15 mouse cellular contexts compared by ENCODE assay signal in genomic region chr2:103743536-103743935, GRCm38 (mm10). TPM values are rescaled to one million over a fixed set of nuclear protein-coding genes. Genes with fewer than 3 reads are reported as not detected.
DNase-seq lines count a peak whose midpoint lies in the region; ATAC-seq and TF ChIP-seq lines count a peak whose summit lies in the region.
"Had no signal": no experiment of that assay in that cellular context is flagged by ENCODE, and none has a peak within 500 bp of the region (broad histone marks: within the 10 kb centered on the region; RNA-seq: fewer than 3 reads in every experiment).

No protein-coding gene starts in this region.

- 97% methylated on average over 2 of the region's 2 CpGs for WGBS in heart, embryonic 10.5 days
- 85% methylated on average over 2 of the region's 2 CpGs for WGBS in lung, adult 2 months
- 98% methylated on average over 2 of the region's 2 CpGs for WGBS in forebrain, embryonic 12.5 days

- peak; percentile 58 for DNase-seq in heart, adult 8-10 months (ENCODE audit: low spot score)
- DNase-seq in heart, embryonic 10.5 days (ENCODE audit: low spot score): no peak
- DNase-seq in lung, postnatal 10 days: peak; percentile 5
- no peak for DNase-seq in lung, adult 2 months
- peak; percentile 47 for DNase-seq in adrenal gland, postnatal 14 days
- DNase-seq: right cerebral cortex, postnatal 25 days had no signal

- peak; percentile 25 for ATAC-seq in inflammation-experienced regulatory T-cells, adult 6 months
- ATAC-seq in forebrain, embryonic 12.5 days (ENCODE audit: low FRiP score): no peak
- ATAC-seq: forebrain, embryonic 16.5 days had no signal

- no peak overlapping the region for H3K9ac ChIP-seq in forebrain, embryonic 12.5 days
- H3K9ac ChIP-seq: hindbrain, embryonic 12.5 days; lung, embryonic 15.5 days had no signal

- H3K4me3 ChIP-seq in heart, embryonic 10.5 days: no peak overlapping the region
- no peak overlapping the region for H3K4me3 ChIP-seq in lung, adult 2 months (replicated peaks; ENCODE audit: extremely low read depth, low read depth, low read length)
- no peak overlapping the region for H3K4me3 ChIP-seq in forebrain, embryonic 12.5 days (replicated peaks)
- H3K4me3 ChIP-seq: embryonic facial prominence, embryonic 10.5 days; erythroblast, embryonic 14.5 days; hindbrain, embryonic 12.5 days; lung, embryonic 15.5 days had no signal

- H3K36me3 ChIP-seq in heart, embryonic 10.5 days: peaks cover 64% of the 10 kb centered on the region
- peaks cover 53% of the 10 kb centered on the region for H3K36me3 ChIP-seq in forebrain, embryonic 12.5 days (replicated peaks)

- H3K4me2 ChIP-seq in forebrain, embryonic 12.5 days: no peak overlapping the region
- H3K4me2 ChIP-seq: hindbrain, embryonic 12.5 days; liver, embryonic 11.5 days; lung, embryonic 15.5 days had no signal

- no peak for TF ChIP-seq CTCF in lung, adult 2 months (IDR thresholded peaks at IDR 0.05; ENCODE audit: insufficient read depth, low read length)

- H3K4me1 ChIP-seq in heart, embryonic 10.5 days: no peaks in the 10 kb centered on the region
- no peaks in the 10 kb centered on the region for H3K4me1 ChIP-seq in lung, adult 2 months (ENCODE audit: control insufficient read depth, insufficient read depth, low read length)
- no peaks in the 10 kb centered on the region for H3K4me1 ChIP-seq in forebrain, embryonic 12.5 days
- H3K4me1 ChIP-seq: embryonic facial prominence, embryonic 10.5 days; hindbrain, embryonic 12.5 days; lung, embryonic 15.5 days had no signal

- H3K27ac ChIP-seq in heart, embryonic 10.5 days: no peak overlapping the region
- no peak overlapping the region for H3K27ac ChIP-seq in forebrain, embryonic 12.5 days
- H3K27ac ChIP-seq: embryonic facial prominence, embryonic 10.5 days; hindbrain, embryonic 12.5 days; lung, embryonic 15.5 days had no signal

- no peaks in the 10 kb centered on the region for H3K27me3 ChIP-seq in heart, embryonic 10.5 days (ENCODE audit: insufficient read depth, poor library complexity, severe bottlenecking)
- H3K27me3 ChIP-seq in forebrain, embryonic 12.5 days: no peaks in the 10 kb centered on the region
- H3K27me3 ChIP-seq: hindbrain, embryonic 12.5 days; lung, embryonic 15.5 days had no signal

- no peak for TF ChIP-seq POLR2A in lung, adult 2 months (IDR thresholded peaks at IDR 0.05; ENCODE audit: borderline replicate concordance, extremely low read depth, low read depth, low read length)

- H3K9me3 ChIP-seq in heart, embryonic 10.5 days: no peaks in the 10 kb centered on the region
- no peaks in the 10 kb centered on the region for H3K9me3 ChIP-seq in forebrain, embryonic 12.5 days
- H3K9me3 ChIP-seq: embryonic facial prominence, embryonic 10.5 days; G1E; hindbrain, embryonic 12.5 days; lung, embryonic 15.5 days had no signal

RNA-seq across cellular contexts. Expression of gene Nat10, which starts 17.5 kb away (rescaled TPM):
- total RNA-seq in heart, adult 8-10 months (2022): 10 to 100 TPM; 12.7 to 19.0 (median 16.5) TPM
- 26.6 and 32.2 TPM in 2 replicates for polyA plus RNA-seq in heart, embryonic 10.5 days (2016; fragmentation: Nextera tagmentation; extraction: Ambion mirVana)
- polyA plus RNA-seq in lung, adult 2 months (2012; rRNA removed): 24.3 and 30.7 TPM in 2 replicates
- total RNA-seq in adrenal gland, postnatal 14 days (2021): 40.4 TPM in 2 replicates
- polyA plus RNA-seq in inflammation-experienced regulatory T-cells, adult 6 months (2017; shearing (Covaris generic)): 10 to 100 TPM; 27.3 to 32.2 (median 29.9) TPM
- 30.9 and 34.4 TPM in 2 replicates for polyA plus RNA-seq in forebrain, embryonic 12.5 days (2016; fragmentation: Nextera tagmentation; extraction: Ambion mirVana)

RNA-seq across cellular contexts. Expression of gene Caprin1, which starts 53.9 kb away (rescaled TPM):
- 100 to 1,000 TPM; 148 to 197 (median 176) TPM for total RNA-seq in heart, adult 8-10 months (2022)
- polyA plus RNA-seq in heart, embryonic 10.5 days (2016; fragmentation: Nextera tagmentation; extraction: Ambion mirVana): 325 and 347 TPM in 2 replicates
- polyA plus RNA-seq in lung, adult 2 months (2012; rRNA removed): 81.6 and 92.2 TPM in 2 replicates
- 417 and 423 TPM in 2 replicates for total RNA-seq in adrenal gland, postnatal 14 days (2021)
- 100 to 1,000 TPM in 1 of 3 experiments, 10 to 100 TPM in 2; 79.8 to 102 (median 98.3) TPM for polyA plus RNA-seq in inflammation-experienced regulatory T-cells, adult 6 months (2017; shearing (Covaris generic))
- polyA plus RNA-seq in forebrain, embryonic 12.5 days (2016; fragmentation: Nextera tagmentation; extraction: Ambion mirVana): 584 and 628 TPM in 2 replicates

Comparison
In these comparisons a context has a peak if more than half of its experiments do, and no peak if none do; other contexts are left out.
1. DNase-seq: peak in heart, adult 8-10 months (single experiment), lung, postnatal 10 days (single experiment) and adrenal gland, postnatal 14 days (single experiment); none in heart, embryonic 10.5 days (single experiment) and lung, adult 2 months (single experiment).